Mouse (Mus musculus) stomach, adult 2 months (tissue): ENCODE data around the gene Hist1h2ae. TPM values are rescaled to one million over a fixed set of nuclear protein-coding genes. Genes with fewer than 3 reads are reported as not detected.

Experiments used
- polyA plus RNA-seq: library from polyadenylated mRNA; depleted of rRNA; stranded (reverse); fragments of >200 nt; gene quantifications from 2 replicates; pipeline ENCODE4 v1.2.3, GENCODE M21; 2012; rRNA removed

Gene Hist1h2ae
- polyA plus RNA-seq, 1 experiment, result 3.3 TPM

Other genes starting within 250 kb of the Hist1h2ae start
- 0.19 and 0.23 TPM in 2 replicates for gene Zfp322a, start 202.0 kb downstream of the Hist1h2ae start, polyA plus RNA-seq
- gene Abt1, start 147.4 kb downstream of the Hist1h2ae start, polyA plus RNA-seq, result 0.47 and 0.56 TPM in 2 replicates
- gene Btn1a1, start 105.3 kb downstream of the Hist1h2ae start, polyA plus RNA-seq, result 0.02 TPM in 2 replicates
- gene Btn2a2, start 82.4 kb downstream of the Hist1h2ae start, polyA plus RNA-seq, result not detected in 2 replicates
- gene Hist1h4h, start 40.2 kb downstream of the Hist1h2ae start, polyA plus RNA-seq, result 10.2 and 16.4 TPM in 2 replicates
- 126 and 148 TPM in 2 replicates for gene Hist1h2af, start 37.3 kb downstream of the Hist1h2ae start, polyA plus RNA-seq
- gene Hist1h3g, start 35.8 kb downstream of the Hist1h2ae start, polyA plus RNA-seq, result 15.8 and 18.3 TPM in 2 replicates
- 0.87 and 1.9 TPM in 2 replicates for gene Hist1h2bh, start 27.8 kb downstream of the Hist1h2ae start, polyA plus RNA-seq
- gene Hist1h3f, start 27.2 kb downstream of the Hist1h2ae start, polyA plus RNA-seq, result 4.2 and 5.6 TPM in 2 replicates
- 2.2 and 2.4 TPM in 2 replicates for gene Hist1h4f, start 19.6 kb downstream of the Hist1h2ae start, polyA plus RNA-seq
- gene Hist1h1d, start 18.0 kb downstream of the Hist1h2ae start, polyA plus RNA-seq, result 0.04 and 0.10 TPM in 2 replicates
- gene Hist1h3e, start 8.9 kb downstream of the Hist1h2ae start, polyA plus RNA-seq, result 13.8 and 14.4 TPM in 2 replicates
- gene Hist1h2bg, start 176 bp upstream of the Hist1h2ae start, polyA plus RNA-seq, result 15.0 and 22.9 TPM in 2 replicates
- 5.2 and 7.1 TPM in 2 replicates for gene Hist1h2bf, start 3.0 kb upstream of the Hist1h2ae start, polyA plus RNA-seq
- 2.5 and 3.6 TPM in 2 replicates for gene Hist1h2ad, start 3.2 kb upstream of the Hist1h2ae start, polyA plus RNA-seq
- 5.2 and 6.2 TPM in 2 replicates for gene Hist1h3d, start 4.5 kb upstream of the Hist1h2ae start, polyA plus RNA-seq
- gene Hist1h4d, start 10.4 kb upstream of the Hist1h2ae start, polyA plus RNA-seq, result 3.2 and 3.6 TPM in 2 replicates
- 1.1 TPM in 2 replicates for gene Hist1h2be, start 49.9 kb upstream of the Hist1h2ae start, polyA plus RNA-seq
- 0.74 and 1.3 TPM in 2 replicates for gene Hist1h1e, start 51.3 kb upstream of the Hist1h2ae start, polyA plus RNA-seq
- gene Hist1h2ac, start 112.7 kb upstream of the Hist1h2ae start, polyA plus RNA-seq, result 0.47 and 0.76 TPM in 2 replicates
- 117 and 165 TPM in 2 replicates for gene Hist1h2bc, start 113.0 kb upstream of the Hist1h2ae start, polyA plus RNA-seq
- gene Hist1h1t, start 124.6 kb upstream of the Hist1h2ae start, polyA plus RNA-seq, result not detected in 2 replicates
- 2.2 and 4.1 TPM in 2 replicates for gene Hist1h4c, start 127.2 kb upstream of the Hist1h2ae start, polyA plus RNA-seq
- gene Hfe, start 139.6 kb upstream of the Hist1h2ae start, polyA plus RNA-seq, result 3.3 and 4.5 TPM in 2 replicates
- gene Hist1h1c, start 167.6 kb upstream of the Hist1h2ae start, polyA plus RNA-seq, result 24.5 and 35.7 TPM in 2 replicates
- 7.1 and 11.9 TPM in 2 replicates for gene Hist1h3c, start 174.4 kb upstream of the Hist1h2ae start, polyA plus RNA-seq
- 3.8 and 4.6 TPM in 2 replicates for gene Hist1h2bb, start 175.5 kb upstream of the Hist1h2ae start, polyA plus RNA-seq
- 5.1 and 8.7 TPM in 2 replicates for gene Hist1h2ab, start 179.9 kb upstream of the Hist1h2ae start, polyA plus RNA-seq
- gene Hist1h3b, start 181.0 kb upstream of the Hist1h2ae start, polyA plus RNA-seq, result 10.6 and 14.9 TPM in 2 replicates
- gene Hist1h4b, start 185.8 kb upstream of the Hist1h2ae start, polyA plus RNA-seq, result 5.1 TPM in 1 of 2 replicates, not detected in the other
- 1.1 and 3.0 TPM in 2 replicates for gene Hist1h4a, start 190.0 kb upstream of the Hist1h2ae start, polyA plus RNA-seq
- gene Hist1h3a, start 191.2 kb upstream of the Hist1h2ae start, polyA plus RNA-seq, result 10.0 and 13.1 TPM in 2 replicates
- gene Hist1h1a, start 192.4 kb upstream of the Hist1h2ae start, polyA plus RNA-seq, result 0.09 and 0.20 TPM in 2 replicates
- gene Trim38, start 198.7 kb upstream of the Hist1h2ae start, polyA plus RNA-seq, result not detected in 2 replicates
- not detected in 2 replicates for gene Slc17a2, start 235.8 kb upstream of the Hist1h2ae start, polyA plus RNA-seq